Mouse (Mus musculus): Measurements from ENCODE around the gene Smok2a. TPM values are rescaled to one million over a fixed set of nuclear protein-coding genes. Genes with fewer than 3 reads are reported as not detected.
"Not testable (repeated sequence)": the region's sequence is repeated elsewhere in the genome, so short reads cannot be mapped to it uniquely, and the experiment has no call there.

Smok2a gene
- polyA plus RNA-seq, 1 experiment from 2014 or later = not detected

DNA sequence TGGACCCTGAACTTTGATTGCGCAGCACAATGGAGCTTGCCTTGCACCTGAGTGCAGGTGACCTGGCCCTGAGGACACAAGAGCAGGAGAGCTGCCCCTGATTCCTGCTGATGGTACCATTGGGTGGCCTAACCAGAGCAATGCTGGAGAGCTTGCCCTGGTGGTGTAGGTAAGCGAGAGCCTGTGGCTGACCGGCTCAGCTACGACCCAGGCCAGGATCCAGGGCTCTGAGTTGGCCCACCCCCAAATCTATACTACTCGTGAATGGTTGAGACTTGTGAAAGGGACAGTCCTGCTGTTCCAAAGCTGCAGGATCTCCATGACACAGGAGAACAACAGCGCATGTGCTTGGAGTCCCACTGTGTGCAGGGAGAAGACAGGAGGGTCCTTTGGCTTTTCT, 34.4 kb upstream of the Smok2a start:
- ATAC-seq (ENCODE audit: low FRiP score); H3K4me1 ChIP-seq (ENCODE audit: control insufficient read depth, insufficient read depth, low read length); H3K4me3 ChIP-seq (ENCODE audit: low read depth, low read length); H3K27ac ChIP-seq (ENCODE audit: low read depth, low read length); H3K9ac ChIP-seq (ENCODE audit: low read length); H3K27me3 ChIP-seq (ENCODE audit: control insufficient read depth, insufficient read depth, low read length); H3K36me3 ChIP-seq (ENCODE audit: control insufficient read depth, insufficient read depth, low read length); H3K4me2 ChIP-seq: not testable (repeated sequence)
- peaks cover 31% of the 10 kb centered on the region for H3K9me3 ChIP-seq (ENCODE audit: control insufficient read depth, low read length)
- peak; percentile 62 for DNase-seq (ENCODE audit: low spot score, missing footprints)
- WGBS = 84% methylated on average over 6 of the region's 6 CpGs

- not testable (repeated sequence) for H3K9ac ChIP-seq (ENCODE audit: low read length); H3K27ac ChIP-seq (ENCODE audit: low read depth, low read length); H3K4me2 ChIP-seq; H3K4me1 ChIP-seq (ENCODE audit: control insufficient read depth, insufficient read depth, low read length); ATAC-seq (ENCODE audit: low FRiP score); DNase-seq (ENCODE audit: low spot score, missing footprints); H3K36me3 ChIP-seq (ENCODE audit: control insufficient read depth, insufficient read depth, low read length); H3K27me3 ChIP-seq (ENCODE audit: control insufficient read depth, insufficient read depth, low read length); H3K4me3 ChIP-seq (ENCODE audit: low read depth, low read length)
- WGBS = 63% methylated on average over 5 of the region's 6 CpGs
- H3K9me3 ChIP-seq (ENCODE audit: control insufficient read depth, low read length) = peaks cover 25% of the 10 kb centered on the region
These were observed 33.4 kb upstream of the Smok2a start for GRCm38 (mm10) chr17:13187621-13188020.

- DNase-seq (ENCODE audit: low spot score, missing footprints); H3K27ac ChIP-seq (ENCODE audit: low read depth, low read length); H3K9ac ChIP-seq (ENCODE audit: low read length); H3K4me3 ChIP-seq (ENCODE audit: low read depth, low read length); H3K4me1 ChIP-seq (ENCODE audit: control insufficient read depth, insufficient read depth, low read length); H3K36me3 ChIP-seq (ENCODE audit: control insufficient read depth, insufficient read depth, low read length); H3K27me3 ChIP-seq (ENCODE audit: control insufficient read depth, insufficient read depth, low read length); H3K4me2 ChIP-seq: not testable (repeated sequence)
- WGBS = 91% methylated on average over 2 of the region's 2 CpGs
- peak; percentile 19; the same call in 1 of the 2 replicates for ATAC-seq (ENCODE audit: low FRiP score)
- peaks cover 24% of the 10 kb centered on the region for H3K9me3 ChIP-seq (ENCODE audit: control insufficient read depth, low read length)
These were observed 32.1 kb upstream of the Smok2a start for GRCm38 (mm10) chr17:13188846-13189245.

GRCm38 (mm10) chr17:13190836-13191583, 30.0 kb upstream of the Smok2a start:
- peaks cover 36% of the 10 kb centered on the region for H3K9me3 ChIP-seq (ENCODE audit: control insufficient read depth, low read length)
- not testable (repeated sequence) for H3K4me1 ChIP-seq (ENCODE audit: control insufficient read depth, insufficient read depth, low read length); H3K4me3 ChIP-seq (ENCODE audit: low read depth, low read length); H3K27ac ChIP-seq (ENCODE audit: low read depth, low read length); H3K27me3 ChIP-seq (ENCODE audit: control insufficient read depth, insufficient read depth, low read length); H3K4me2 ChIP-seq; H3K36me3 ChIP-seq (ENCODE audit: control insufficient read depth, insufficient read depth, low read length); H3K9ac ChIP-seq (ENCODE audit: low read length)
- DNase-seq (ENCODE audit: low spot score, missing footprints) (peak; percentile 23), ATAC-seq (ENCODE audit: low FRiP score) (peak; percentile 31; the same call in 1 of the 2 replicates)
- WGBS = 89% methylated on average over 10 of the region's 10 CpGs

GRCm38 (mm10) chr17:13196486-13196885, 24.5 kb upstream of the Smok2a start:
- DNase-seq (ENCODE audit: low spot score, missing footprints) = peak; percentile 49
- ATAC-seq (ENCODE audit: low FRiP score); H3K4me1 ChIP-seq (ENCODE audit: control insufficient read depth, insufficient read depth, low read length); H3K27ac ChIP-seq (ENCODE audit: low read depth, low read length); H3K4me3 ChIP-seq (ENCODE audit: low read depth, low read length); H3K4me2 ChIP-seq; H3K36me3 ChIP-seq (ENCODE audit: control insufficient read depth, insufficient read depth, low read length); H3K27me3 ChIP-seq (ENCODE audit: control insufficient read depth, insufficient read depth, low read length); H3K9ac ChIP-seq (ENCODE audit: low read length): not testable (repeated sequence)
- peaks cover 38% of the 10 kb centered on the region for H3K9me3 ChIP-seq (ENCODE audit: control insufficient read depth, low read length)
- 65% methylated on average over 4 of the region's 4 CpGs for WGBS

DNA sequence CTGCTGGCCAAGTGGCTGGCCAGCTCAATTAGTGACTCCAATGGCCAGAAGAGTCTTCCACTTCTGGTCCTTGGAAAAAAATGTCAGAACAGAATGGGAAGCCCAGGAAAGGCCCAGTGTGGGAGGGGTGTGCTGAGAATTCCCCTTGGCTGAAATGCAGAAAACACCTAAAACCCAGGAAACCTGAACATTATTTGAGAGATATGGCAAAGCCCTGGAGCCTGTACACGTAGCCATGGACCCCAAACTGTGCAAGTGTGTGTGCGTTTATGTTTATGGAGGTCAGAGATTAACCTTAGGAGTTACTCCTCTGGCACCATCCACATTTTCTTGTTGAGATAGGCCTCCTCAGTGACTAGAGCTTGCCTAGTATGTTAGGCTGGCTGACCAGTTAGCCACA, 22.2 kb upstream of the Smok2a start:
- not testable (repeated sequence) for H3K36me3 ChIP-seq (ENCODE audit: control insufficient read depth, insufficient read depth, low read length); H3K27me3 ChIP-seq (ENCODE audit: control insufficient read depth, insufficient read depth, low read length); ATAC-seq (ENCODE audit: low FRiP score); H3K4me2 ChIP-seq; H3K4me1 ChIP-seq (ENCODE audit: control insufficient read depth, insufficient read depth, low read length); H3K27ac ChIP-seq (ENCODE audit: low read depth, low read length); H3K4me3 ChIP-seq (ENCODE audit: low read depth, low read length); H3K9ac ChIP-seq (ENCODE audit: low read length)
- peaks cover 38% of the 10 kb centered on the region for H3K9me3 ChIP-seq (ENCODE audit: control insufficient read depth, low read length)
- peak; percentile 61 for DNase-seq (ENCODE audit: low spot score, missing footprints)
- 85% methylated on average over 2 of the region's 2 CpGs for WGBS

GRCm38 (mm10) chr17:13199880-13200409, 21.0 kb upstream of the Smok2a start:
- not testable (repeated sequence) for H3K4me1 ChIP-seq (ENCODE audit: control insufficient read depth, insufficient read depth, low read length); H3K27ac ChIP-seq (ENCODE audit: low read depth, low read length); H3K4me3 ChIP-seq (ENCODE audit: low read depth, low read length); H3K36me3 ChIP-seq (ENCODE audit: control insufficient read depth, insufficient read depth, low read length); H3K9ac ChIP-seq (ENCODE audit: low read length); H3K27me3 ChIP-seq (ENCODE audit: control insufficient read depth, insufficient read depth, low read length); H3K4me2 ChIP-seq
- WGBS = 85% methylated on average over 8 of the region's 9 CpGs
- ATAC-seq (ENCODE audit: low FRiP score) = peak; percentile 56
- DNase-seq (ENCODE audit: low spot score, missing footprints) = peak; percentile 31
- peaks cover 34% of the 10 kb centered on the region for H3K9me3 ChIP-seq (ENCODE audit: control insufficient read depth, low read length)

- not testable (repeated sequence) for H3K27me3 ChIP-seq (ENCODE audit: control insufficient read depth, insufficient read depth, low read length); H3K36me3 ChIP-seq (ENCODE audit: control insufficient read depth, insufficient read depth, low read length); H3K4me3 ChIP-seq (ENCODE audit: low read depth, low read length); H3K4me2 ChIP-seq; H3K4me1 ChIP-seq (ENCODE audit: control insufficient read depth, insufficient read depth, low read length); H3K9ac ChIP-seq (ENCODE audit: low read length); ATAC-seq (ENCODE audit: low FRiP score); DNase-seq (ENCODE audit: low spot score, missing footprints); H3K27ac ChIP-seq (ENCODE audit: low read depth, low read length)
- 83% methylated on average over 4 of the region's 4 CpGs for WGBS
- peaks cover 29% of the 10 kb centered on the region for H3K9me3 ChIP-seq (ENCODE audit: control insufficient read depth, low read length)
These were observed 19.4 kb upstream of the Smok2a start for GRCm38 (mm10) chr17:13201551-13201950.

DNA sequence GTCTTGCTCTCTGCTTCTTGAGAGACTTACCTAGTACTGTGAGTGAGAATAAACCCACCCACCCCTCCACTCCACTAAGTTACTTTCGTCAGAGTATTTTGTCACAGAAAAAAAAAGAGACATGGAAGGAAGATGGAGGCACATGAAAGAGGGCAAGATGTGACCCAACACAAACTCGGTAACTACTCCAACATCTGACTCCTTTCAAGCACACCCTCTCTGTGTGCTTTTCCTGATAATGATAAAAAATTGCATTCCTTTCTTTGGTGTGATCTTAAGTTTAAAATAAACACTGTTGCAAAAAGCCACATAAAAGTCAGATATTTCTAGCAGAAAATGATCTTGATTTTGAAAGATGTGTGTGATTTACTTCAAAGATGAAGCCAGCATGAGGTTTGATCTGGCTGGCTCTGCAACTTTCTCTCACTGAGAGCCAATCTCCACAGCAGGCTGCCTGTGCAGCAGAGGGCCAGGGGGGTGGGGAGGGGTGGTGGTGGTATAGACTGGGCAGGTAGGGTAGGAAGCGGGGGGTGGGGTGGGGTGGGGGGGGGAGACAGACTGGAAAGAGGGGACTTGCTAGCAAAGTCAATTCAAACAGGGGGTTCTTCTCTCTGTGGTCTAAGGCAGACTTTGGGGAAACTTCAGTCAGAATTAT, 18.4 kb upstream of the Smok2a start:
- H3K9ac ChIP-seq (ENCODE audit: low read length); H3K4me1 ChIP-seq (ENCODE audit: control insufficient read depth, insufficient read depth, low read length): not testable (repeated sequence)
- WGBS = 90% methylated on average over 2 of the region's 3 CpGs

More for the DNA sequence above, 18.4 kb upstream of the Smok2a start:
- not testable (repeated sequence) for DNase-seq (ENCODE audit: low spot score, missing footprints); H3K27me3 ChIP-seq (ENCODE audit: control insufficient read depth, insufficient read depth, low read length); ATAC-seq (ENCODE audit: low FRiP score); H3K36me3 ChIP-seq (ENCODE audit: control insufficient read depth, insufficient read depth, low read length); H3K4me3 ChIP-seq (ENCODE audit: low read depth, low read length); H3K27ac ChIP-seq (ENCODE audit: low read depth, low read length); H3K4me2 ChIP-seq
- H3K9me3 ChIP-seq (ENCODE audit: control insufficient read depth, low read length) = peaks cover 40% of the 10 kb centered on the region

All from midbrain, embryonic 11.5 days (tissue).